Mouse (Mus musculus): ENCODE measurements around the gene D6Ertd527e. TPM values are rescaled to one million over a fixed set of nuclear protein-coding genes. Genes with fewer than 3 reads are reported as not detected.
A peak's percentile ranks its signal among the peaks of the same experiment; 100 is the strongest.
"Not testable (repeated sequence)": the region's sequence is repeated elsewhere in the genome, so short reads cannot be mapped to it uniquely, and the experiment has no call there.

D6Ertd527e gene
- not detected in 2 replicates for total RNA-seq (2015; ENCODE audit: low replicate concordance)
- total RNA-seq (2017; ENCODE audit: low replicate concordance): not detected in 2 replicates

- ATAC-seq (replicated peaks; ENCODE audit: low FRiP score, poor library complexity, severe bottlenecking): no peak
Observed at GRCm38 (mm10) chr6:87104123-87104796, at the start of gene D6Ertd527e. Gene D6Ertd527e, plus strand, starts transcription at chr6:87104746.

GRCm38 (mm10) chr6:87059754-87060153, 44.8 kb upstream of the D6Ertd527e start:
- no peak for ATAC-seq (replicated peaks; ENCODE audit: low FRiP score, poor library complexity, severe bottlenecking)

- no peak for ATAC-seq (replicated peaks; ENCODE audit: low FRiP score, poor library complexity, severe bottlenecking)
Observed at GRCm38 (mm10) chr6:87063586-87063985, 41.0 kb upstream of the D6Ertd527e start.

- no peak for ATAC-seq (replicated peaks; ENCODE audit: low FRiP score, poor library complexity, severe bottlenecking)
Observed at GRCm38 (mm10) chr6:87068209-87068608, 36.3 kb upstream of the D6Ertd527e start.

- ATAC-seq (replicated peaks; ENCODE audit: low FRiP score, poor library complexity, severe bottlenecking): no peak
Observed at GRCm38 (mm10) chr6:87069195-87069900, 35.2 kb upstream of the D6Ertd527e start.

GRCm38 (mm10) chr6:87070641-87071040, 33.9 kb upstream of the D6Ertd527e start:
- no peak for ATAC-seq (replicated peaks; ENCODE audit: low FRiP score, poor library complexity, severe bottlenecking)

- ATAC-seq (replicated peaks; ENCODE audit: low FRiP score, poor library complexity, severe bottlenecking): no peak
Observed at GRCm38 (mm10) chr6:87072759-87073158, 31.8 kb upstream of the D6Ertd527e start.

GRCm38 (mm10) chr6:87075092-87075685, 29.4 kb upstream of the D6Ertd527e start:
- ATAC-seq (replicated peaks; ENCODE audit: low FRiP score, poor library complexity, severe bottlenecking): no peak

- no peak for ATAC-seq (replicated peaks; ENCODE audit: low FRiP score, poor library complexity, severe bottlenecking)
Observed at GRCm38 (mm10) chr6:87079457-87079856, 25.1 kb upstream of the D6Ertd527e start.

- ATAC-seq (replicated peaks; ENCODE audit: low FRiP score, poor library complexity, severe bottlenecking): no peak
Observed at GRCm38 (mm10) chr6:87085026-87085425, 19.5 kb upstream of the D6Ertd527e start.

GRCm38 (mm10) chr6:87088356-87088755, 16.2 kb upstream of the D6Ertd527e start:
- no peak for ATAC-seq (replicated peaks; ENCODE audit: low FRiP score, poor library complexity, severe bottlenecking)

- no peak for ATAC-seq (replicated peaks; ENCODE audit: low FRiP score, poor library complexity, severe bottlenecking)
Observed at GRCm38 (mm10) chr6:87090877-87091276, 13.7 kb upstream of the D6Ertd527e start.

- ATAC-seq (replicated peaks; ENCODE audit: low FRiP score, poor library complexity, severe bottlenecking): peak; percentile 85
Observed at GRCm38 (mm10) chr6:87092476-87092875, 12.1 kb upstream of the D6Ertd527e start.

- ATAC-seq (replicated peaks; ENCODE audit: low FRiP score, poor library complexity, severe bottlenecking): not testable (repeated sequence)
Observed at GRCm38 (mm10) chr6:87093631-87094030, 10.9 kb upstream of the D6Ertd527e start.

- ATAC-seq (replicated peaks; ENCODE audit: low FRiP score, poor library complexity, severe bottlenecking): no peak
Observed at GRCm38 (mm10) chr6:87099261-87099660, 5.3 kb upstream of the D6Ertd527e start.

- no peak for ATAC-seq (replicated peaks; ENCODE audit: low FRiP score, poor library complexity, severe bottlenecking)
Observed at GRCm38 (mm10) chr6:87099671-87100296, 4.8 kb upstream of the D6Ertd527e start.

GRCm38 (mm10) chr6:87100297-87101020, 4.1 kb upstream of the D6Ertd527e start:
- no peak for ATAC-seq (replicated peaks; ENCODE audit: low FRiP score, poor library complexity, severe bottlenecking)

GRCm38 (mm10) chr6:87101281-87101954, 3.1 kb upstream of the D6Ertd527e start:
- peak; percentile 83 for ATAC-seq (replicated peaks; ENCODE audit: low FRiP score, poor library complexity, severe bottlenecking)

GRCm38 (mm10) chr6:87101955-87102353, 2.6 kb upstream of the D6Ertd527e start:
- 0 out of 2 replicates have a peak, but pooled peaks have one; percentile 15 for ATAC-seq (replicated peaks; ENCODE audit: low FRiP score, poor library complexity, severe bottlenecking)

All from erythroblast, adult 5-6 weeks (primary cell).